Mouse (Mus musculus) kidney, adult 8-10 months (tissue): Measurements from ENCODE around the gene Gm29049.
"Not testable (repeated sequence)": the region's sequence is repeated elsewhere in the genome, so short reads cannot be mapped to it uniquely, and the experiment has no call there.

Source experiments
- DNase-seq, 2 experiments: peaks; one replicate each; pipeline ENCODE4 v3.0.0; 2022

The Gm29049 gene

DNA sequence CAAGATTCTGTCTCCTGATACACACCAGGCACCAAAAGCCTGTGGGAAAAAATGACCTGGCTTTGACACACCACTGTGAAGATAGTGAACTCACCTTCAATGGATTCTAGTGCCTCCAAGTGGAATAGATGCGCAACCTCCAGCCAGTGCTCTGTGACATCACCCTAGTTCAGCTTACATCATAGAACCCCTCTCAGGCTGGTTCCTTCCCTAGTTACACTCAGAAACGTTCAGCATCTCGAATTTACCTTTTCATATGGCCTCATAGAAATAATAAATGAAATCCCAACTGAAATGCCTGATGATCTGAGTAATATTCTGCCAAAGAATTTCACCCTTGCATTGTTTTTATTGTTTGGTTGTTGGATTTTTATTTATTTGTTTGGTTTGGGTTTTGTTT is at the start of gene Gm29049:
Gene Gm29049, minus strand, starts transcription at position 101 of the 400 bp plus-strand sequence.
- DNase-seq: not testable (repeated sequence)
